Mouse (Mus musculus) lung, embryonic 14.5 days (tissue): ENCODE data around the gene Tada3. TPM values are rescaled to one million over a fixed set of nuclear protein-coding genes. Genes with fewer than 3 reads are reported as not detected.

Source experiments
- ATAC-seq: fragments of 200-750 bp; cut with Nextera tagmentation; 2 replicates; pipeline ENCODE4 v1.8.0; 2017; ENCODE audit warnings: mild to moderate bottlenecking, moderate TSS enrichment, moderate library complexity; ENCODE audit not compliant: insufficient read depth
- DNase-seq: peaks from one replicate; pipeline ENCODE4 v3.0.0-alpha.2; 2015
- H3K27ac ChIP-seq: fragments of 300-500 bp; sonication (generic); 2 replicates; pipeline ENCODE4 v1.5.1; 2014; ENCODE audit warnings: low read depth, mild to moderate bottlenecking, moderate library complexity
- H3K27me3 ChIP-seq: fragments of 300-500 bp; sonication (generic); 2 replicates; pipeline ENCODE4 v1.6.1; 2014; ENCODE audit warnings: low read length, control low read depth; ENCODE audit not compliant: insufficient read depth
- H3K36me3 ChIP-seq: fragments of 300-500 bp; sonication (generic); 2 replicates; pipeline ENCODE4 v1.6.1; 2014; ENCODE audit warnings: control low read depth; ENCODE audit not compliant: insufficient read depth
- H3K4me1 ChIP-seq: fragments of 300-500 bp; sonication (generic); 2 replicates; pipeline ENCODE4 v1.6.1; 2014; ENCODE audit warnings: antibody characterized with exemption, control low read depth; ENCODE audit not compliant: insufficient read depth
- H3K4me2 ChIP-seq: fragments of 300-500 bp; sonication (generic); 2 replicates; pipeline ENCODE4 v1.6.1; 2014; ENCODE audit warnings: mild to moderate bottlenecking
- H3K4me3 ChIP-seq: fragments of 300-500 bp; sonication (generic); 2 replicates; pipeline ENCODE4 v1.5.1; 2014; ENCODE audit warnings: low read depth, low read length
- H3K9ac ChIP-seq: fragments of 300-500 bp; sonication (generic); 2 replicates; pipeline ENCODE4 v1.6.1; 2014
- H3K9me3 ChIP-seq: fragments of 300-500 bp; sonication (generic); 2 replicates; pipeline ENCODE4 v1.6.1; 2016; ENCODE audit warnings: low read depth, low read length, control low read depth
- CTCF ChIP-seq: IDR thresholded peaks from 2 replicates; pipeline ENCODE4 v1.5.1; 2016; ENCODE audit warnings: antibody characterized with exemption, low read depth
- WGBS: fragments of 180-500 bp; shearing (Covaris S2); extraction: QIAGEN DNeasy Blood & Tissue Kit; methylation state at CpG from one replicate; pipeline ENCODE4 v1.1.7; 2014; 5-methylcytosine and 5-hydroxymethylcytosine counted together
- polyA plus RNA-seq: library from polyadenylated mRNA; unstranded; fragments of >200 nt; fragmentation: Nextera tagmentation; extraction: Ambion mirVana; gene quantifications from 2 replicates; pipeline ENCODE4 v1.2.1, GENCODE M21; 2014

Gene Tada3
- polyA plus RNA-seq, 1 experiment from 2014 or later, result 45.9 TPM

- no peak; the same call in 1 of the 2 replicates for ATAC-seq
- no peaks in the 10 kb centered on the region for H3K9me3 ChIP-seq
- TF ChIP-seq CTCF, result no peak
- 31% methylated on average over 2 of the region's 2 CpGs for WGBS
- DNase-seq, result peak; percentile 85
- peaks cover 18% of the 10 kb centered on the region for H3K36me3 ChIP-seq
- H3K9ac ChIP-seq, result peak overlapping the region; percentile 76
- H3K4me3 ChIP-seq, result peak overlapping the region; percentile 59
- H3K27ac ChIP-seq, result peak overlapping the region; percentile 63
- H3K4me1 ChIP-seq, result peaks cover 15% of the 10 kb centered on the region
- H3K27me3 ChIP-seq, result no peaks in the 10 kb centered on the region
- H3K4me2 ChIP-seq, result peak overlapping the region; percentile 65
These were observed 33.4 kb downstream of the Tada3 start for GRCm38 (mm10) chr6:113344321-113344720.

GRCm38 (mm10) chr6:113343177-113344092 lies 34.2 kb downstream of the Tada3 start, which contains the start of gene Camk1:
Gene Camk1, minus strand, starts transcription at chr6:113343984.
- DNase-seq (peak; percentile 86), ATAC-seq (peak; percentile 84)
- TF ChIP-seq CTCF, result no peak
- peak within 1 kb of the TSS; percentile 63 for H3K27ac ChIP-seq
- peaks cover 26% of the 10 kb centered on the region for H3K36me3 ChIP-seq
- H3K9me3 ChIP-seq, result no peaks in the 10 kb centered on the region
- H3K9ac ChIP-seq, result peak within 1 kb of the TSS; percentile 76
- H3K4me2 ChIP-seq, result peak within 1 kb of the TSS; percentile 65
- no peaks in the 10 kb centered on the region for H3K27me3 ChIP-seq
- WGBS, result 8% methylated on average over 32 of the region's 32 CpGs
- H3K4me1 ChIP-seq, result peaks cover 15% of the 10 kb centered on the region
- H3K4me3 ChIP-seq, result peak within 1 kb of the TSS; percentile 59

- Histone ChIP-seq H3K36me3 (peaks cover 32% of the 10 kb centered on the region), H3K4me2 (peak overlapping the region; percentile 65), H3K9me3 (no peaks in the 10 kb centered on the region), H3K27me3 (no peaks in the 10 kb centered on the region), H3K27ac (peak overlapping the region; percentile 32; the same call in 1 of the 2 replicates), H3K9ac (peak overlapping the region; percentile 76), H3K4me3 (peak overlapping the region; percentile 59; the same call in 1 of the 2 replicates), H3K4me1 (peaks cover 16% of the 10 kb centered on the region)
- peak; percentile 59 for DNase-seq
- 12% methylated on average over 5 of the region's 7 CpGs for WGBS
- no peak for TF ChIP-seq CTCF
- no peak for ATAC-seq
These were observed 35.4 kb downstream of the Tada3 start for GRCm38 (mm10) chr6:113342297-113342696.

- ATAC-seq (no peak), DNase-seq (no peak)
- TF ChIP-seq CTCF, result no peak
- H3K27me3 ChIP-seq, result no peaks in the 10 kb centered on the region
- peak overlapping the region; percentile 65 for H3K4me2 ChIP-seq
- peaks cover 37% of the 10 kb centered on the region for H3K36me3 ChIP-seq
- H3K9me3 ChIP-seq, result no peaks in the 10 kb centered on the region
- H3K4me3 ChIP-seq, result no peak overlapping the region
- peak overlapping the region; percentile 35; the same call in 1 of the 2 replicates for H3K9ac ChIP-seq
- peaks cover 20% of the 10 kb centered on the region for H3K4me1 ChIP-seq
- peak overlapping the region; percentile 12; the same call in 1 of the 2 replicates for H3K27ac ChIP-seq
- WGBS, result 75% methylated on average over 6 of the region's 6 CpGs
These were observed 36.1 kb downstream of the Tada3 start for GRCm38 (mm10) chr6:113341574-113341973.

GRCm38 (mm10) chr6:113336852-113337620 lies 40.6 kb downstream of the Tada3 start:
- no peak overlapping the region for H3K9ac ChIP-seq
- H3K36me3 ChIP-seq, result peaks cover 74% of the 10 kb centered on the region
- H3K4me2 ChIP-seq, result no peak overlapping the region
- ATAC-seq (no peak), DNase-seq (peak; percentile 78)
- no peak for TF ChIP-seq CTCF
- H3K4me1 ChIP-seq, result peaks cover 16% of the 10 kb centered on the region; the same call in 1 of the 2 replicates
- 48% methylated on average over 8 of the region's 8 CpGs for WGBS
- H3K27me3 ChIP-seq, result no peaks in the 10 kb centered on the region
- H3K4me3 ChIP-seq, result no peak overlapping the region
- H3K27ac ChIP-seq, result no peak overlapping the region
- no peaks in the 10 kb centered on the region for H3K9me3 ChIP-seq

GRCm38 (mm10) chr6:113334216-113334615 lies 43.5 kb downstream of the Tada3 start:
- WGBS, result 66% methylated on average over 6 of the region's 6 CpGs
- H3K36me3 ChIP-seq, result peaks cover 69% of the 10 kb centered on the region

More at GRCm38 (mm10) chr6:113334216-113334615, 43.5 kb downstream of the Tada3 start:
- H3K27ac ChIP-seq, result no peak overlapping the region; the same call in 1 of the 2 replicates
- H3K4me3 ChIP-seq, result no peak overlapping the region
- H3K4me1 ChIP-seq, result peaks cover 10% of the 10 kb centered on the region; the same call in 1 of the 2 replicates
- no peaks in the 10 kb centered on the region for H3K27me3 ChIP-seq
- H3K9me3 ChIP-seq, result no peaks in the 10 kb centered on the region
- TF ChIP-seq CTCF, result no peak
- H3K9ac ChIP-seq, result no peak overlapping the region
- no peak overlapping the region for H3K4me2 ChIP-seq
- no peak for ATAC-seq
- no peak for DNase-seq
